Mouse (Mus musculus) CH12.LX (cell line): ENCODE results near the gene Bcl9l.
A peak's percentile ranks its signal among the peaks of the same experiment; 100 is the strongest.

Experiments
- CTCF ChIP-seq, 2 experiments: IDR thresholded peaks in 1 of 2; conservative IDR thresholded peaks in 1 of 2; 2 replicates each; pipeline ENCODE4 v1.5.1; 2011 to 2012; ENCODE audit warnings: low read depth in 2 of 2, low read length in 2 of 2, improper control_type of control experiment in 1 of 2, inconsistent platforms in 1 of 2, mild to moderate bottlenecking in 1 of 2, moderate library complexity in 1 of 2
- MAFK ChIP-seq: IDR thresholded peaks from 2 replicates; pipeline ENCODE4 v1.6.1; 2011; ENCODE audit warnings: low read length, improper control_type of control experiment; ENCODE audit not compliant: insufficient replicate concordance
- MAX ChIP-seq: IDR thresholded peaks from 2 replicates; pipeline ENCODE4 v1.6.1; 2011; ENCODE audit warnings: low read length, improper control_type of control experiment
- MXI1 ChIP-seq: IDR thresholded peaks from 2 replicates; pipeline ENCODE4 v1.6.1; 2011; ENCODE audit warnings: mild to moderate bottlenecking, low read depth, low read length, improper control_type of control experiment
- TBP ChIP-seq: conservative IDR thresholded peaks from 2 replicates; pipeline ENCODE4 v1.6.1; 2011; ENCODE audit warnings: low read depth, low read length, improper control_type of control experiment
- TCF12 ChIP-seq: IDR thresholded peaks from 2 replicates; pipeline ENCODE4 v1.6.1; 2014; ENCODE audit warnings: low read depth, mild to moderate bottlenecking, inconsistent platforms, low read length, improper control_type of control experiment

- TF ChIP-seq TCF12 = 0 out of 2 replicates have a peak, but pooled peaks have one; percentile 40
- no peak for TF ChIP-seq MAFK
- TF ChIP-seq CTCF (conservative IDR thresholded peaks at IDR 0.05 in 1 of 2, IDR thresholded peaks at IDR 0.05 in 1 of 2; ENCODE audit: low read depth in 2 of 2, low read length in 2 of 2) = no peak
- TF ChIP-seq MAX = peak; percentile 14; the same call in 1 of the 2 replicates
- no peak for TF ChIP-seq TBP
- TF ChIP-seq MXI1 = no peak
These were observed 27.8 kb downstream of the Bcl9l start for GRCm38 (mm10) chr9:44510355-44510871.
